Mouse (Mus musculus) testis, postnatal 10 days (tissue): ENCODE measurements at regions not wholly inside any gene's neighbourhood (a gene's known extent, or its start where the extent isn't known, plus 50 kb on each side); places are given as distances from the start of the nearest gene placed in this dataset.

Source experiments
- DNase-seq: peaks from one replicate; pipeline ENCODE4 v3.0.0; 2021; ENCODE audit warnings: low spot score

- no peak for DNase-seq
These were observed 53.1 kb upstream of the Trim52 start for GRCm38 (mm10) chr14:106052585-106053551.
